Mouse (Mus musculus): ENCODE data around the gene Pde10a.

- TF ChIP-seq POLR2A (IDR thresholded peaks at IDR 0.05; ENCODE audit: low read depth, low read length) (no peak), CTCF (IDR thresholded peaks at IDR 0.05; ENCODE audit: extremely low read depth, insufficient read length, insufficient replicate concordance, low read depth, low read length) (no peak)
Observed at GRCm38 (mm10) chr17:8605921-8606320, 80.7 kb downstream of the Pde10a start.

Measured in small intestine, adult 2 months (tissue).